Mouse (Mus musculus) kidney, adult 9 months (tissue): ENCODE measurements around the gene Tom1.
A peak's percentile ranks its signal among the peaks of the same experiment; 100 is the strongest.

ENCODE experiments used
- DNase-seq: peaks from one replicate; pipeline ENCODE4 v3.0.0; 2022

Gene Tom1

DNA sequence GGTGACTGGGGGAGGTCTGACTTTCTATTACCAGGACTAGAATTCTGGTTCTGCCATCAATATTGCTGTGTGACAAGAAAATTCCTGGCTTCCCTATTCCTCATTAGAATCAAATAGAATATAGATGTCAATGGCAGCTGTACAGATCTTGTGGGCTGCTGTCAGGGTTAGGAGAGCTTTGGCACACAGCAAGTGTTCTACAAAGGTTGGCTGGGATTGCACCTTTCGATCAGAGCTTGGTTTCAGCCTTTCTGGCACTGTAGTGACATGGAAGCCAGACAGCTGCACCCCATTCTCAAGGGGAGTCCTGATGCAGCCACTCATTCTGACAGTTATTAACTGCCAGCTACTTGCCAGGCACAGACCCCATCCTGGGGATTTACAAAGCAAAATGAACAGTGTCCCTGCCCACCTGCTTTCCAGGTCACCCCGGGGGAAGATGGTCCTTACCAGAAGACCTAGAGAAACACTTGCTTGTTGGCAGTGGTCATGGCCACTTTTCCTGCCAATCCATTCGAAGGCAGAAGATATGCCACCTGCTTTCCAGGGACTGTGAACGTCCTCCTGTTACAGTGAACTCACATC, 57.4 kb downstream of the Tom1 start:
- DNase-seq: no peak

DNA sequence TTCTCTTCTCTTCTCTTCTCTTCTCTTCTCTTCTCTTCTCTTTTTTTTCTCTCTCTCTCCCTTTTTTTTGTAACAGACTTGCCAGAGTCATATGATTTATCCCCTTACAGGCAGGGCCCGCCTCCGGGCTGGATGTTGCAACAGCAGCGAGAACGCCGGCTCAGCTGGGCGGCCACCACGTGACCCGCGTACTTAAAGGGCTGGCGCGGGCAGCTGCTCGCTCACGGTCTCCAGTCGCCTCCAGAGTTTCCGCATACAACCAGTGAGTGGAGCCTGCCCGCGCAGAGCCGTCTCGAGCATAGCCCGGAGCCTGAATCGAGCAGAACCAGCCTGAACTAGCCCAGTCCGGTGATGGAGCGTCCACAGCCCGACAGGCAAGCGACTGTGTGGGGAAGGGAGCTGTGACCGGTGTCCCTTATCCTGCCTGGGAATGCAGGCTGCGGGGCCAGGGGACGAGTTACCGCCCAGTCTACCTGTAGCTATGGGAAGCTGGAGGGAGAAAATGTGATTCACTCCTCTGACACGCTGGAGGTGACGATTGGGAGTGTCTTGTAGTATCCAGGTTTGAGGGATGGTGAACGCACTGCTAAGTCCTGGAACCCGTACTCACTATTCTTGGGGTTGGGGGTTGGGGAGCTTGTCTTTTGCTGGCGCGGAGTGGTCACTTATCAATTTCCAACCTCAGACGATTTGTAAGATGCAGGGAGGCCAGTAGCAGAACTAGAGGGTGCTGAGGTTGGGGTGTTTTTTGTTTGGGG, 60.1 kb downstream of the Tom1 start, which contains the start of gene Hmox1:
Gene Hmox1, plus strand, starts transcription at position 223 of the 758 bp plus-strand sequence.
- peak; percentile 95 for DNase-seq

GRCm38 (mm10) chr8:75102956-75103355, 69.5 kb downstream of the Tom1 start:
- no peak for DNase-seq

- no peak for DNase-seq
Observed at GRCm38 (mm10) chr8:75103376-75103878, 69.9 kb downstream of the Tom1 start.

- DNase-seq: peak; percentile 88
Observed at GRCm38 (mm10) chr8:75108527-75109235, 75.2 kb downstream of the Tom1 start.

- DNase-seq: peak; percentile 100
Observed at GRCm38 (mm10) chr8:75109236-75109967, 75.9 kb downstream of the Tom1 start, which contains the start of gene Mcm5. TSS of gene Mcm5 (plus strand) at chr8:75109569.

- no peak for DNase-seq
Observed at GRCm38 (mm10) chr8:75110093-75110492, 76.6 kb downstream of the Tom1 start.

- no peak for DNase-seq
Observed at GRCm38 (mm10) chr8:75118505-75118904, 85.0 kb downstream of the Tom1 start.

GRCm38 (mm10) chr8:75119287-75119686, 85.8 kb downstream of the Tom1 start:
- DNase-seq: no peak
